8 mouse cellular contexts compared by ENCODE assay signal in the genomic region with DNA sequence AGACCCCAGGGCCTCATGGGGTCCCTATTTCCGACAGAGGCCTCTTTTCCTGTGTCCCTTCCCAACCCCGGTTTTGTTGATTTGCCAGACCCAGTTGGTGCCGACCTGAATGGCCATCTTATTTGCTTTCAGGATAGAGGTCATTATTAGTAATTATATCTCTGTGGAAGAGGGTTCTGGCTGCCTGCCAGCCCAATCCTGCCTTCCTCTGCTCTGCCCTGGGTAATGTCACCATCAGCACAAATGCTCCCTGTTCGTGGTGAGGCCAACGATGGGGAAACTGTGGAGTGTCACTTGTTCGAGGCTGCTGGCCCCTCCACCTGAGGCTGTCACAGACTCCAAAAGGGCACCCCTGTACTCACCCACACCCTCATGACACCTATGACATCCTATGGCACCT.
DNase-seq lines count a peak whose midpoint lies in the region; ATAC-seq lines count a peak whose summit lies in the region.

No protein-coding gene starts in this region.

- intact Hi-C loops in heart, postnatal 25 days (cut with DNase I) = loop anchor here (5.0 kb wide), 1 partner anchor 92 kb away; no protein-coding TSS in a partner anchor

- no peaks in the 10 kb centered on the region for H3K36me3 ChIP-seq in embryonic facial prominence, embryonic 12.5 days
- H3K36me3 ChIP-seq in midbrain, embryonic 16.5 days (ENCODE audit: control insufficient read depth, insufficient read depth, low read length) = no peaks in the 10 kb centered on the region

- H3K4me3 ChIP-seq in embryonic facial prominence, embryonic 12.5 days = no peak overlapping the region
- no peak overlapping the region for H3K4me3 ChIP-seq in midbrain, embryonic 16.5 days (ENCODE audit: low read depth, low read length)

- H3K9me3 ChIP-seq in embryonic facial prominence, embryonic 12.5 days = no peaks in the 10 kb centered on the region
- H3K9me3 ChIP-seq in midbrain, embryonic 16.5 days (replicated peaks; ENCODE audit: control insufficient read depth, low read length, poor library complexity, severe bottlenecking) = no peaks in the 10 kb centered on the region

- H3K9ac ChIP-seq in embryonic facial prominence, embryonic 12.5 days = no peak overlapping the region
- H3K9ac ChIP-seq in midbrain, embryonic 16.5 days (ENCODE audit: low read depth, low read length) = no peak overlapping the region

- DNase-seq in heart, adult 18-20 months = peak; percentile 45 to 50
- DNase-seq in heart, postnatal 25 days (ENCODE audit: low spot score) = no peak
- peak; percentile 41 for DNase-seq in ovary, postnatal 36 days (ENCODE audit: low spot score)
- no peak for DNase-seq in ovary, postnatal 14 days (ENCODE audit: low spot score)
- DNase-seq in spleen, postnatal 10 days (ENCODE audit: low spot score in 2 of 2) = no peak
- DNase-seq in left cerebral cortex, adult 18-20 months (ENCODE audit: low spot score in 2 of 2) = no peak

- H3K27me3 ChIP-seq in embryonic facial prominence, embryonic 12.5 days = no peaks in the 10 kb centered on the region
- H3K27me3 ChIP-seq in midbrain, embryonic 16.5 days (ENCODE audit: control insufficient read depth, insufficient read depth, low read depth, low read length) = no peaks in the 10 kb centered on the region

- H3K4me1 ChIP-seq in embryonic facial prominence, embryonic 12.5 days = peaks cover 24% of the 10 kb centered on the region
- H3K4me1 ChIP-seq in midbrain, embryonic 16.5 days (ENCODE audit: control insufficient read depth, insufficient read depth, low read length) = peaks cover 21% of the 10 kb centered on the region

- WGBS in embryonic facial prominence, embryonic 12.5 days = 37% methylated on average over 6 of the region's 6 CpGs
- WGBS in midbrain, embryonic 16.5 days = 36% methylated on average over 6 of the region's 6 CpGs

- H3K4me2 ChIP-seq in embryonic facial prominence, embryonic 12.5 days (replicated peaks) = no peak overlapping the region
- no peak overlapping the region for H3K4me2 ChIP-seq in midbrain, embryonic 16.5 days (ENCODE audit: low read length)

- H3K27ac ChIP-seq in embryonic facial prominence, embryonic 12.5 days = peak overlapping the region; percentile 57; the same call in 1 of the 2 replicates
- H3K27ac ChIP-seq in midbrain, embryonic 16.5 days (ENCODE audit: low read length) = peak overlapping the region; percentile 43; the same call in 1 of the 2 replicates

- no peak for ATAC-seq in embryonic facial prominence, embryonic 12.5 days (ENCODE audit: insufficient number of reproducible peaks, insufficient read depth, low FRiP score, low TSS enrichment)
- ATAC-seq in midbrain, embryonic 16.5 days = 0 out of 2 replicates have a peak, but pooled peaks have one; percentile 18

Comparison
In these comparisons a context has a peak if more than half of its experiments do, and no peak if none do; other contexts are left out.
1. DNase-seq: peak in heart, adult 18-20 months (2 of 2) and ovary, postnatal 36 days (single experiment); none in heart, postnatal 25 days (single experiment), ovary, postnatal 14 days (single experiment), spleen, postnatal 10 days (0 of 2) and left cerebral cortex, adult 18-20 months (0 of 2).